Mouse (Mus musculus): ENCODE measurements at regions not wholly inside any gene's neighbourhood (a gene's known extent, or its start where the extent isn't known, plus 50 kb on each side); places are given as distances from the start of the nearest gene placed in this dataset.

DNA sequence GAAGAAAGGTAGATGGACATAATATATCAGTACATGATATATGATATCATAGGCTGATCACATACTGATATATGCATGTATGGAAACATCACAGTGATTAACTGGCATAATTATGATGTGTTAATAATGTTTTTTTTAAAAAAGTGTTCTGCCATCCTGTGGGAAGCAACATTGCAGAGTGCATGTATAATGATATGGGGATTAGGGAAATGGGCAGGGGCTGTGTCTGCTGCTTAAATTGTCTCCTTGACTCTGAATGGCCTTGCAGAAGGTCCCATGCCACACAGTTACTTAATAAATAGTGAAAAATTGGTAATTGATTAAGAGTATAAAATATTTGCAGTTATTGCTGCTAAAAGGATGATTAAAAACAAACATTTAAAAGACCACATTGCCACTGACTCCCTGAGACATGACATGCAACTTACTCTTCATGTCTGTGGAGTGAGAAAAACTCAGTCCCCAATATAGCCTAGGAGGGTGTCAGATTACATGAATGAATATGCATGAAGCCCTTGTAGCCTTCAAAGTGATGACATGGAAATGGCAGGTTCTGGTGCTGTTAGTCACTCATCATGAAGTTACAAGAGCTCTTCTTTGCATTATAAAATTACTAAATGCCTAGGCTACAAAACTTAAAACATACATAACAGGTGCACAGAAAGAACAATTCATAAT lies 440.1 kb upstream of the Ube2e3 start:
- in situ Hi-C loops (cut with MboI, MseI): no loop called here

DNA sequence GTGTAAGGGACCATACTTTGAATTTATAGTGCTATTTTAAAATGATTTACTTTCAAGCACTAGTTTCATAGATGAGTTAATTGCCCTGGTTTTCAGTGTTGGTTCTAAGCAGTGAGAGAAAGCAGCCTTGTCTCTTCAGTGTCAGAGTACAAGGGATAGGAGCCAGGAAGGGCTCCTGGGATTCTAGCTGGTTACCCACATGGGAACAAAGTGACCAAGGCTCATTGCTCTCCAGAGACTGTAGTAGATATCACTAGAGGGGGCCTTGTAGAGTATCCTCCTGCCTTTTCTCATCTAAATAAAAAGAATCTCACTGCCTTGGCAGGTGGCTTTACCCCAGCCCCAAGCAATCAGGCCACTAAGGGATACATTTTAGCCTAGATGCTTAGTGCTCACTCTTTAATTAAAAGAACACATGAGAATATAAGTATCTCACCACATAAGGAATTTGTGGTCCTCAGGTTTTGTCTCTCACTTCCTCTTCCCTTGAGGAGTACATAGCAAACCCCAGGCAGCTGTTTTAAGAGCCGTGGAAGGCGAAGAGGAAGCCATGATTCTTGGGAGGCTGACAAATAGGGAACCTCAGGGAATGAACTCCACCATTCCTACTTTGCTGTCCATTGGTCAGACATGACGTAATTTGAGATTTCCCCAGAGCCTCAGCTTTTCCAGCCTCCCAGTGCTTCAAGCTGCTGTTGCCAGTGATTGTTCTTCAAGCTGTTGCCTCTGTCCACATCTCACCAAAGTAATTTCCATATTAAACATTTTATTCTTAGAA lies 449.2 kb upstream of the Ube2e3 start:
- in situ Hi-C loops (cut with MboI, MseI): no loop called here

DNA sequence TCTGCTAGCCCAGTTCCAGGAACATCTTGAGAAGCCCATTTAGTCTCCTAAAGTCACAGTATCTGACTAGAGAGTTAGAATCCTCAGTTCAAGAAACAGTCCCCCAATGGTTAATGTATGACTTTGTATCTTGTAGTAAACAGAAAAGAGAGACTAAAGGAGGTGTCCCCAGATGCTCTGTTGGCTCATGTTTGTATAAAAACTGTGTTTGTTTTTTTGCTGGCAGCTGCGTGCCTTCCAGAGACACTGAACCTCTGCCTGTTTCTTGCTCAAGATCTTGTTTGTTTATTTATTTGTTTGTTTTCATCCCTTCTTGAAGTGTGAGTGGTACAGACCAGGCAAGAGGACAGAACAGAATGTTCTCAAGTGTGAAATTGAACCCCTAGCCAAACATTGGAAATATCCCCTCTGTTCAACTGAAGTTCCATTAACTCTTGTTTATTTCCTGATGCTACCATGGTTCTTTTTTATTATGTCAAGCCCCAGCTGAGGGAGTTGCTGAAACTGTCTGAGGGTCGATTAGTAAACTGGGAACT lies 451.3 kb upstream of the Ube2e3 start:
- in situ Hi-C loops (cut with MboI, MseI): no loop called here

DNA sequence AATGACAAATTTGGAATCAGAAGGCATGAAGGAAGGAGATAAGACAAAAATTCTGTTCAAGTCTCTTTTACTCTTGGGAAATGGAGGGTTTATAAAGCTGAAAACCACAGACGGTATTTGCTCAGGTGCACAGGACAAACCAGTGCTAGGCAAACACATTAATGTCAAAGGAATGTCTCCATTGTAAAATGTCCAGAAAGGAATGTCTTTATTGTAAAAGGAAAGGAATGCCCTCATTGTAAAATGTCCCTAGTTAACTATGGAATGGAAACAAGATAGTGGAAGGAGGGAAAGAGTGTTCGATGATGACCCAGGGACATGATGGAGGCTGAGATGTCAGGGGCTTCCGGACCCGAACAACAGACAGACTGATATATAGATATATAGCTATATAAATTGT lies 454.9 kb upstream of the Ube2e3 start:
- in situ Hi-C loops (cut with MboI, MseI): no loop called here

DNA sequence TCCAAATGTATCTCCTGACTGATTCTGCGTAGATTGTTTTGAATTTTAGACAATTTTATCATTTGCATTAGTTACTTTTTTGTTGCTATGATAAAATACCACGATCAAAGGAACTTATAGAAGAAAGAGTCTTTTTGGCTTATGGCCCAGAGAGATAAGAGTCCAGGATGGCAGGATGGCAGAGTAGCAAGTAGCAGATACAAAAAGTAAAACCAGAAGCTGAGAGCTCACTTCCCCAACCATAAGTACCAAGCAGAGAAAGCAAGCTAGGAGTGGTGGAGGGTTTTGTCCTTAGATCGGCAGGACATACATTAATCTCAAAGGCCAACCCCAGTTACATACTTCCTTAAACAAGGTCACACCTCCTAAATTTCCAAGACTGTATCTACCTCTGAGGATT lies 457.7 kb upstream of the Cwc22 start:
- in situ Hi-C loops (cut with MboI, MseI): loop anchor here in 1 of 2 experiments (5.0 to 10.0 kb wide), 2 partner anchors 701 to 933 kb away; no protein-coding TSS in a partner anchor

DNA sequence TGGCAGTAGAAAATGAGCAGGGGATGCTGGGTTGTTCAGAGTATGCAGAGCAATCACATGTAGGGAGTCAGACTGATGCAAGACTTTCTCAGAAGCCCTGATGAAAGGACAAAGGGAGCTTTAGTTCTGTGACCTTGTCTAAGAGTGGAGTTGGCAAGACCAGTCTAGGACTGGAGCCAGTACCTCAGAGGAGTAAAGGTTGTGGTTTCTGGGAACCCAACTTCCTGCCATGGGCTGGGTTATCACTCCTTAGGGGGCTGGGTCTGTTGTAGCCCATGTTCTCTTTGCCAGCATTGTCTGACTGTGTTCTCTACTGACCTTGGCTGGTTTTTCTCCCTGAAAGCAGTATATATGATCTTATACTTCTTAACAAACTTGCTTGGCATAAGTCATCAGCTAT lies 453.1 kb upstream of the Cwc22 start:
- in situ Hi-C loops (cut with MboI, MseI): loop anchor here in 1 of 2 experiments (10.0 kb wide), 1 partner anchor 1076 kb away; no protein-coding TSS in a partner anchor

DNA sequence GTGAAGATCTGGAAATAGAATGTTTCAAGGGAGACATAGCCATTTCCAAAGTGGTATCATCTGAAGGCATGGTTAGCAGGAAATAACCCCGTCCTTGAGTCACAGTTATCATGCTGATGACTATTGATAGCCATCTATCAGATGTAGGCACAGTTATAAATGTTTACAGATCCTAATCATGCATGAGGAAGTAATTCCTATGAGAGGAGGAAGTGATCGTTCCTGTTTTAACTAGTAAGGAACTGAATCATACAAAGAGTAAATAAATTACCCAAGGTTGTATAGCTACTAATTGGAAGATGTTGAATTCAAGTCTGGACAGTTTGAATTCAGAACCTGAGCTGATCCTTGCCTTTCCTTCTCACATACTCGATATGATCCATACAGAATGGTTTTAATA lies 450.7 kb upstream of the Cwc22 start:
- in situ Hi-C loops (cut with MboI, MseI): loop anchor here in 1 of 2 experiments (10.0 kb wide), 1 partner anchor 1078 kb away; no protein-coding TSS in a partner anchor

DNA sequence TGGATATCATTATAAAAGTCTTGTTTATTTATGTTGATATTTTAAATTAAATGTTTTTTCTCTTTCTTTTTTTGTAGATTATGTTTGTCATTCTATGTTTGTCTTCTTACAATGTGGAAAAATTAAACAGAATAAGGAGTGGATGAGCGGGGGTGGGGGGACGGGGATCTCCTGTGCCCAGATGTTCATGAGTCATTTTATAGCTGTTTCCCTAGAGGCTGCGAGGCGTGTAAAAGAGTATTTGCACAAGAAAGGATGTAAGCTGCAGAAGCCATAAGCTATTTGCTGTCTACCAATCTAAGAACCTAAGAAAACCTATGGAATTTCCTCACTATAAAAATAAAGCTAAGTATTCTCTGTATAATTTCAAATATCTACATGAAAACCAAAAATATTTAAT lies 446.9 kb upstream of the Cwc22 start:
- in situ Hi-C loops (cut with MboI, MseI): loop anchor here in 1 of 2 experiments (10.0 kb wide), 1 partner anchor 1082 kb away; no protein-coding TSS in a partner anchor

DNA sequence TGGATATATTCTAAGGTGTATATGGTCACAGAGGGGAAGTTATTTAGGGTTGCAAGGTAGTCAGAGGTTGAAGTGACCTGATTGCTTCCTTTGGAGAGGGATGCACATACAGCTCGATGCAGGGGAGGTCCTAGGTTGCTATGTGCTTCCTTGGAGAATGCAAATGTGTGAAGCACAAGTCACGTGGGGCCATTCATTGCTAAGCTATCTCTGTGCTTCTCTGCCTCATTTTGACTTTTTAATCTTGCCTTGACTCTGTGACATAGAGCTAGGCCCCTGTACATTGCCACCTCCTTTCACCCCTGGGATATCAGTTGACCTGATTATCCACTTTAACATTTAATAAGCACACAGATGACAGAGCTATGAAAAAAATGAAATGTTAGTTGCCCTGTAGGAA lies 446.2 kb upstream of the Cwc22 start:
- in situ Hi-C loops (cut with MboI, MseI): loop anchor here in 1 of 2 experiments (10.0 kb wide), 1 partner anchor 1082 kb away; no protein-coding TSS in a partner anchor

DNA sequence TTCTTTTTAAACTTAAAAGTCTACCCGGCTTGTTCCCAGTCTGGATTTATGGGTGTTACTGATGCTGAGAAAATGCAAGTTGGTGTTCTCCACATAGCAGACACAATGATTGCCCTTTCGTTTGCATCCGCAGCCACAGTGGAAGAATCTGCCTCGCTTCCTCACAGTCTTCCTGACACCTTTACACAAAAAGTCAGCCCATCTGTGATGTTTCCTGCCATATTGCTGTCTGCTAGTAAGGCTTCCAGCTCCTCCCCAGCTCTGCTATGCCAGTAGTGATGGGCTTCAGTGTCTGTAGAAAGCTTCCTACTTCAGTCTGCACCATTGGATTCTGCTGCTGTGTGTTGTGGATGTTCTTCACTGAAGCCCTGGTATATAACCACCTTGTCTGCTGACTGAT lies 441.8 kb upstream of the Cwc22 start:
- in situ Hi-C loops (cut with MboI, MseI): no loop called here

DNA sequence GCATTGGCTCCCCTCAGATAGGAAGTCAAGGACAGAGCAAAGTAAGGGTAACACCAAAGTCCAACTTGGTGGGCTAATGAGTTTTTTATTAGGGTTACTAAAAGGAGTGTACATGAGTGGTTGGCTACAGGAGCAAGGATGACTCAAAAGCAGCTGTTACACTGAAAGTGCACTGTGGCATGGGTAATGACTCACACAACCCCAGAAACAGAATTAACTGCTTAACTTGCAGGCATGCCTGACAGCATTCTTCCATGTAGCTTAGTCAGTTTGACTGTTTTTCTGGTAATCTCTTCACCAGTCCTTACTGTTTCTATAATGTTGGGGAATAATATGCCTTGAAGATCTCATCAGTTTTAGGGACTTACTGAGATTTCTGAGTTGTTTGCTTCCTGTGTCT lies 435.1 kb upstream of the Cwc22 start:
- in situ Hi-C loops (cut with MboI, MseI): no loop called here

DNA sequence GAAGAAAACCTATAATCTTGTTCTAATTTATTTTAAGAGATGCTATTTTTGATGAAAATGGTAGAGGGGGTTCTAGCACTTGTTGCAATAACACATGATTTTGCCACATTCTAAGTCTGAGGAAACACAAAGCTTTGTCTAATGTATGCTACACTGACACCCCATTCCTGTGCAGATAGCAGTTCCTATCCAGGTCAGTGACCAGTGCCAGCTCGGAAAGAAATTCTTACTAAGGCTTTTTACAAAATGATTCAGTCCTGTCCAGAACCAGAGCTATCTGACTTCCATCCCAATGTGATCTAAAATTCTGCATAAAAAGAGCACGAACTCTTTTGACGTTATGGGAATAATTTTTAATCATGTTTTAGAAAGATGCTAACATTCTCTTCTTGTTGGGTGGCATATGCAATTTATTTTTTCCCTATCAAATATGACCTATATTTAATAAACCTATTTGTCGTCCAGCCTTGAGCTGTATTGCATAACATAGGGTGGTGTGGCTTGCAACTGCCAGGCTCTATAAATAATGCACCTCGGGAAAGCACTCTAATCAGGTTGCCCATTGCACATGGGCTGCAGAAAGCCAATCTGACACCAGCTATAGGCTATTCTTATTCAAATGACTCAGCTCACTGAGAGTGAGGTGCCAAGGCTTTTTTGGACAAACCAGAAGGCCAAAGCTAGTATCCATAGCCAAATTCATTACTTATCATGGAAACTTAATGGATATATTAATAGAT lies 385.7 kb upstream of the Cwc22 start:
- in situ Hi-C loops (cut with MboI, MseI): no loop called here

DNA sequence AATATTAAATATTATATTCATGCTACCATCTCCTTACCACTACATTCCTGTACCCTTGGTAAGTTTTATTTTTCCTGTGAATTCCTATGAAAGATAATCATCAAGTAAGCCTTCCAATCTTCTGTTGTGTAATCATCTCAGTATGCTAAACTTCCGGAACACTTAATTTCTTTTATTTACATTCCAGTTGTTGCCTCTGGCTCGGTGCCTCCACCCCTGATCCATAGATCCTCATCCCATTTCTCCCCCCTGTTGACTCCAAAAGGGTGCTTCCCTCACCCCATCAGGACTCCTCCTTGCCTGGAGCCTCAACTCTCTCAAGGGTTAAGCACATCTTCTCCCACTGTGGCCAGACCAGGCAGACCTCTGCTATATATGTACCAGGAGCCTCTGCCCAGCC lies 379.9 kb upstream of the Cwc22 start:
- in situ Hi-C loops (cut with MboI, MseI): loop anchor here in 1 of 2 experiments (10.0 kb wide), 1 partner anchor 1861 kb away; no protein-coding TSS in a partner anchor

DNA sequence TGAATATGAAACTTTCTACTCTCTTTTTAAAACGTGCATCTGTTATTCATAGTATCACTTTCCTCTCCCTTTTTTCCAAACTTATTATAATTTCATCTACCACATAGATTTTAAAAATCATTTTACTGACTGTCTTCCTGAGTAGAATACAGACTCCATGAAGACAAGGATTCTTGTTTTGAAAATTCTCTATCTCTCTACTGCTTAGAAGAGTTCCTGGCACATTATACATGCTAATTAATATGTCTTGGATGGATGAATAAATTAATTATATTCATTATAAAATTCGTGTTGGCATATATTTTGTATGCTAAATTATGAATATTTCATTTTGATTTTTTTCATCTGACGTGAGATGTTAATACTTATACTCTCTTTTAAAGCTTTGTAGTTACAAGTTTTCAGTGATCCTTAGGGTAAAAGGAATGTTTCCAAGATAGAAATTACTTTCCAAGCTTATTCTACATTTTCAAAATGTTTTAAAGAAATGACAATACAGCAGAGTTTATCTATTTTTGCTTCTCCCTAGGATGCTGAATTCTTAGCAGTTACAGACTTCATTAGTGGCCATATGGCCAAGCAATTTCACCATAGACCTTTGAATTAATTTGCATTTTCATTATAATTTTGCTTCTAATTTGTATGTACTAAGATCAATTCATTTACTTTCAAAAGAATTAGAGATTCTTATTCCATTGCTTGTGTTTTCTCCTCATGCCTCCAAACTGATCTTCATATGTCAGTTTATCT lies 376.2 kb upstream of the Cwc22 start:
- in situ Hi-C loops (cut with MboI, MseI): loop anchor here in 1 of 2 experiments (10.0 kb wide), 1 partner anchor 1858 kb away; no protein-coding TSS in a partner anchor

DNA sequence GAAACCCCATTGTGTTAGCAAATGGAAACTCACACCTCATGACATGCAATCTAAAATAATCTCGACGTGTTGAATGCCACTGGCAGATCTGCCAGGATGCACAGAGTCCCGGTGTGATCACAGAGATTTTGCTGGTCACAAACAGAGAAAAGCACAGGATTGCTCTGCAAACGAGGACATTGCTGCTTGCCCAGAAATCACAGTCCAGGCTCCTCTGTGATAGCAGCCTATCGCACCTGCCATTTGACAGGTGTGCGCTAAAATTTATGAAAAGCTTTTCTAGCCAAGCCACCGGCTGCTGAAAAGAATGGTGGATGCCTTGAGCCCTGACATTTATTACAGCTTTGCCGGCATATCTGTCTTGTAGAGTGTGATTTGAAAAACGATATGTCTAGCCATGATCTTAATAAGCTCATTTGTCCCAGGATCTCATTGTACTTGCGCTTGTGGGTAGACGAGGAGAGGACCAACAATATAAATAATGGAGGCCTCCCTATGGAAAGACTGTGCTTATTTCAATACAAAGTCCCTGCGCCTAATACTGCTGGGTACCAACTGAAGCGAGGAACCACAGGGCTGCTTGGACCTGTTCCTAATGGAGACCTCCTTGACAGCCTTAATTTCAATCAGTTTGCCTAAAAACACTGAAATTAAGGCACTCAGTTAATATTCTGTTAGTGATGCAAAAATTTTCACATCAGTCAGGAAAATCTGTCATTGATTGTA lies 365.8 kb upstream of the Cwc22 start:
- in situ Hi-C loops (cut with MboI, MseI): no loop called here

DNA sequence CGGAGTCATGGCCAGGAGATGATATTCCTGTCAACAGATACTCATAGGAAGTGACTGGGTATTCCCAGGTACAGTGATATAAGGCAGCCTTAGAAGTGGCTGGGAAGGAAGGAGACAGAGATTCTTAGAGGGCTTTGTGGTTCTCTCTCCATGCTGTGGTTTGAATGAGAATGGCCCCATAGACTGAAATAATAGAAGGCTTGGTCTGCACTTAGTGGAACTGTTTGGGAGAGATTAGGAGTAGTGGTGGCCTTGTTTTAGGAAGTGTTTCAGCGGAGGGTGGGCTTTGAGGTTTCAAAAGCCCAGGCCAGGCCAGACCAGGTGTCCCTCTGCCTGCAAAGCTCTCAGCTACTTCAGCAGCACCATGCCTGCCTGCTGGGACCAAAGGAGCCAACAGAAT lies 363.2 kb upstream of the Cwc22 start:
- in situ Hi-C loops (cut with MboI, MseI): no loop called here

DNA sequence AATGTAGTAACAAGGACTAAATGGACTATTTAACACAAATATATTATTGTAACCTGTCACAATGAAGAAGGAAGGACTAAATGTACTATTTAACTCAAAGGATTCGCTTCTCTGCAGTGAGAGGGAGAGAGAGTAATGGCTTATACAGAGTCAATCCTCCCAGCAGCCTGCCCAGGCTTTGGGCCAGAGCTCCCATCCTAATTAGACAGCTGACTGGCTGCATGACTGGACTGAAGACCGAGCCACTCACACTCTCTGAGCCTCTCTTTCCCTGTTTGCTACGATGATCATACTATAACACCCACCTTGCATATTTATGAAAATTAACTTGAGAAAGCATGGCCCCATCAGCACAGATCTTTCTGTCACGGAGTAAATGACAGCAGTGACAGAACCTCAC lies 360.7 kb upstream of the Cwc22 start:
- in situ Hi-C loops (cut with MboI, MseI): no loop called here

DNA sequence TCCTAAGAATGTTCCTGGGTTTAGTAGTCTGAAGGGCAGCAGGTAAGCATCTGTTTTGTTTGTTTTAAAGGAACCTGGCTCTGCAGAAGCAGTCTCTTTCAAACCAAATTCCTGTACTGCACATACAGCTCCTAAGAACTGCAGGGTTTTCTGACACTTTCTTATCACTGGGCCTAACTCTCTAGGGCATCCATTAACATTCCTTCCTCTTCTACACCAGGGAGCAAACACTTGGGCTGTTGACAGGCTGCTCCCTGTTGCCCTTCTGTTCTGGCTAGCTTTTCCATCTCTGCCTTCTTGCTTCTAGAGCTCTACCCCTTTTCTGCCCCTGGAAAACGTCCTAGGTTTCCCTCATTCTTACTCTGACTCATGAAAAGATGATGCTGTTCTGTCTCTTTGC lies 345.5 kb upstream of the Cwc22 start:
- in situ Hi-C loops (cut with MboI, MseI): no loop called here

DNA sequence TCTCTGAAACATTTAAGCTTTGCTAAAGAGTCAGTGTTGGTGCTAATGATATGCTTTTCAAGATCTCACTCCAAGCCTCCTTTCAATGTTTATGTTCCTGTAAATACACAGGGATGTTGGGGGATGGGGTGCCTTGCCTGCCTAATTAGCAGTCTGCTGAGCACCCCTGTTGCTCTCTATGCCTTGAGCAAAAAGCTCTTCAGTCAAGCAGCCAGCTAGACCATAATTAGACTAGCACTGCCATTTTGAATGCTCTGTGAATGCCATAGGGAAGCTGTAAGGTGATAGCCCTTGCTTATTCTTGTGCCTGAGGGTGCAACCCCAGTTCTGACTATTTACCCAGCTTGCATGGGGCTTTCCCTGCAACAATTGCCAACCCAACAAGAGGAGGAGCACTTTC lies 338.6 kb upstream of the Cwc22 start:
- in situ Hi-C loops (cut with MboI, MseI): no loop called here

DNA sequence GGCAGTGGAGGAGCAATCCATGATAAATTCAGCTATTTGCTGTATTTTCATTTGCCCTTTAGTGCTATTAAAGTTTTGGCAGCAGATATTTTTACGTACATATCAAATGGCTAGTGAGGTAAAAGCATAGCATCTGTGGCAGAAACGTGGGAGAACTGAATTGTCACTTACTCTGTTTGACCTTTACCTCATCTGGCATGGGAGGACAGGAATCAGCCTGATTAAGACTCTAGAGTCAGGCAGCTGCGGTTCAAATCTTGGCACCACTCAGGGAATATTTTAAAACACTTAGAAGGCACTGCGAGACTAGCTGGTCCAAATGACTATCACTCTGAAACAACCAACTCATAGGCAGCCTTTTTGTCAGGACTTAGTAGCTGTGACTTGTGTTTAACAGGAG lies 337.4 kb upstream of the Cwc22 start:
- in situ Hi-C loops (cut with MboI, MseI): no loop called here

Data from T-helper 17 cell (primary cell).